Mouse (Mus musculus): ENCODE measurements around the gene Depdc5. TPM values are rescaled to one million over a fixed set of nuclear protein-coding genes. Genes with fewer than 3 reads are reported as not detected.
A peak's percentile ranks its signal among the peaks of the same experiment; 100 is the strongest.
"Not testable (repeated sequence)": the region's sequence is repeated elsewhere in the genome, so short reads cannot be mapped to it uniquely, and the experiment has no call there.

Depdc5 gene
- total RNA-seq, 2 experiments from 2014 or later = 25.8 to 37.3 TPM

DNA sequence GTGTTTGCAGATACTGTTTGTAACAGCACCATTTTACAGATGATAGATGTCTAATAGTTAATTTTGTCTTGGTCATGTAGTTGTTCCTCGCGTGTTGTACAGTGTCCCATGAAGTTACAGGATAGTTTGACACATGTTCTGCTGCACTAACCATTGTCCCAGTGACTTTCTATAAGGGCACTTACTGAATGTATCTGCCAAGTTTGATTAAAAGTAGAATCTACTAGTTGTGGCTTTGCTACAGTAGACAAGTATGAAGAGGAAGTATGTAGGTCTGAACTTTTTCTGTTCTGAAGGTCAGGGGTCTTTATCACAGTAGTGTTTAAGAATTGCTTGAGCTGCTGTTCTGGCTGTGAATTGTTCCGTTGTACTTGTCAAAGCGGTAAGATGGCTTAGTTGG lies 159.8 kb downstream of the Depdc5 start:
- ATAC-seq (replicated peaks; ENCODE audit: poor library complexity, severe bottlenecking) = no peak

DNA sequence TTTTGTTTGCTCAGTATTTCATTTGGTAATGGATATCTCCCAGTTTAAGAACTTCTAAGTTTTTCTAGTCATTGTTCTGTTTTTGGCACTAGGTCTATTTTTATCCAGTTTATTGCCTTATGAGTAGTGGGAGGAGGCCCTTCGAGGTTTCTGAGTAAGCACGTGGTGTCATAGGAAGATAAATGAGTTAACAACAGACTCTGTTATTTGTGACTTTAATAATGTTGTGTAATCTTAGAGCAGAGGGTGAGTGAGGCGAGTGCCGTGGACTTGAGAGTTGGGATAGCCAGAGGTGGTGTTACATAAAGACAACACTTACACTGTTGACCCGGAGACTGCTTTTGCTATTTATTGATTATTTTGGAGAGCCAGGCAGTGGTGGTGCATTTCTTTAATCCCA lies 161.0 kb downstream of the Depdc5 start:
- ATAC-seq (replicated peaks; ENCODE audit: poor library complexity, severe bottlenecking) = no peak

DNA sequence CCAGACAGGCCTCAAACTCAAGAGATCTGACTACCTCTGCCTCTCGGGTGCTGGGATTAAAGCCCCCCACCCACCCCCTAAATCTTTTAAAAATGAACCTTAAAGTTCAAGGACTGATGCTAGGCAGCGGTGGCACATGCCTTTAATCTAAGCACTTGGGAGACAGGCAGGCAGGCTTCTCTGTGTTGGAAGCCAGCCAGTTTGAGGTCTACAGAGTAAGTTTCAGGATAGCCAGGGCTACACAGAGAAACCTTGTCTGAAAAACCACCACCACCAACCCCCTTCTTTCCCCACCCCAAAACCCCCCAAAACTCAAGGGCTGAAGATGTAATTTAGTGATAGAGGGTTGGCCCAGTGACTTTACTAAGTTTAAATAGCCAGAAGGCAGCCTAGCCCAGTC lies 165.2 kb downstream of the Depdc5 start:
- no peak for ATAC-seq (replicated peaks; ENCODE audit: poor library complexity, severe bottlenecking)

DNA sequence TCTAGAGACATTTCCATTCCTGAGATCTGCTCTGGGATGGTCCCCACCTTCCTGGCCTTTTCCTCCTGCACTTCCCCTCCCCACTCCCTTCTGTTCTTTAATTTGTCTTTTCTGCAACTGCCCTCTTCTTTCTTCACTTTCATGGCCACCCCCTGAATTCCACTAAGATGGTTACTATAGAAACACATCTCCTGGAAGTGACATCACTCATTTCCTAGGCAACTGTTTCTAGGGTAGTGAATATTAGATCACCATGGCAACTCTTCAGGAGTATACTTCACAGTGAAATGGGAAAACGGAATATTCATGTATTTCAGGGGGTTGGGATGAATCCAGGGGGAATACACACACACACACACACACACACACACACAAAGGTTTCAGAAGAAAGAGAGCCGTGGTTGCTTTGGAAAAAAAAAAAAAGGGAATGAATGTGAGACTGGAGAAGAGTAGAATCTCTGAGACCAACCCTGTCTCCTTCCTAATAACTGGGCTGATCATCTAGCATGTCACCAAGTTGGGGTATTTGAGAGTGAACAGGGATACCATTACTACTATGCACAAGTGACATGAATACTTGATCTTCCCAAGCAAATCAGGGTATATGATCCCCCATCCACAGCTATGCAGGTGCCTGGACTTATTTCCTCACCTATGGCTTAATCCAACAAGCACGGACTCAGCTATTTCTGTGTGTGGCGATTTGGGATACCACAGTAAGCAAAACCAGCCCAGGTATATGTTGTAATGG lies 167.1 kb downstream of the Depdc5 start:
- no peak for ATAC-seq (replicated peaks; ENCODE audit: poor library complexity, severe bottlenecking)

DNA sequence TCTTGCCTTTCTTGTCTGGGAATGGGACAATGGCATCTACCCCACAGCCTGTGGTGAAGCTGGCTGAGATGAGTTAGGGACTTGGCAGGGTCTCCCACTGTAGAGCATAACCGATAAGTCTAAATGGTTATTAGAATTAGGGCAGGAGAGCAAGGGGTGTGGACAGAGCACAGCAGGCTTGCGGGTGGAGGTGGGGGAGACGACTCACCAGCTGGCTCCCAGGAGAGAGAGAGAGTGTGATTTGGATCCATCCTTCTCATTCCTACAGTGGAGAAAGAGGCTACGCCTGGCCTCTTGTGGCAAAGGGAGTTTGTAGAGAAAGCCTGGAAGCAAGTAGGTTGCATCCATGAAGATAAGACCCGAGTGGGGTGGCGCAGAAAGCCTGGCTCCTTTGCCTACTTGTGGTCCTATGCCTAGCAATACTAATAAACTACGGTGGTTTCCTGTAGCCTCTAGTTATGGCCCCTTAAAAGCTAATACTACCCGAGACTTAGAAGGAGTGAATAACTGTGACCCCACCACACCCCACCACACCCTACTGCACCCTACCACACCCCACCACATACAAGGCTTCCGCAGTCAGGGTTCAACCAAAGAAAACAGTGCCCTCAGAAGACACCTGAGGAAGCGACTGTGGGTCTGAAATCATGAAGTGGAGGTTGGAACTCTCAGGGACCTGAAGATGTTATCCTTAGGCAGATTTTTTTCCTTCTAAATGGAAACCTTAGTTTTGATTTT lies 168.7 kb downstream of the Depdc5 start:
- ATAC-seq (replicated peaks; ENCODE audit: poor library complexity, severe bottlenecking) = no peak

DNA sequence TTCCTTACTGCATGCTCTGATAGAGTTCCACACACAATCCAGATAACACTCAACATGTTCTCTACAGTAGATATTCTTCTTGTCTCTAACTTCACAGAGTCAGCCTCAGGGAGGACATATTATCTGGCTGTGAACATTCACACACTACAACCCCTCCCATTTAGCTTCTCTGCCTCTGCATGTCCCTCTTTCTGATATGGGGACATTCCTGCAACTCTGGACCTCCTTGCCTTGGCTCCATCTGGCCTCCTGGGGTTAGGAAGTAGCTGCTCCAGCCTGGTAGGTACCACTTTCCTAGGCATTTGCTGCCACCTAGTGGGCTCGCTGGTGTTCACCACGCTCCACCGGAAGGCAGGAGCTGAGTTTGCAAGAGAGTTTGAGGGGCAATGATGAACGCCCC lies 169.6 kb downstream of the Depdc5 start:
- ATAC-seq (replicated peaks; ENCODE audit: poor library complexity, severe bottlenecking) = peak; percentile 86

DNA sequence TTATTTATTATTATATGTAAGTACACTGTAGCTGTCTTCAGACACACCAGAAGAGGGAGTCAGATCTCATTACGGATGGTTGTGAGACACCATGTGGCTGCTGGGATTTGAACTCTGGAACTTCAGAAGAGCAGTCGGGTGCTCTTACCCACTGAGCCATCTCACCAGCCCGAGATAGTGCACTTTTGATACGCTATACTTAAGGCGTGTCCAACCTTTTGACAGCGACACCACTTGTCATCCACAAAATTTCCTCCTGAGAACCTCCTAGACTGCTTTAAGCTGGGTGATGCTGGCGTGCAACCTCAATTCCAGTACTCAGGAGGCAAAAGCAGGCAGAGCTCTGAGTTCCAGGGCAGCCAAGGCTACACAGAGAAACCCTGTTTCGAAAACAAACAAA lies 170.1 kb downstream of the Depdc5 start:
- not testable (repeated sequence) for ATAC-seq (replicated peaks; ENCODE audit: poor library complexity, severe bottlenecking)

DNA sequence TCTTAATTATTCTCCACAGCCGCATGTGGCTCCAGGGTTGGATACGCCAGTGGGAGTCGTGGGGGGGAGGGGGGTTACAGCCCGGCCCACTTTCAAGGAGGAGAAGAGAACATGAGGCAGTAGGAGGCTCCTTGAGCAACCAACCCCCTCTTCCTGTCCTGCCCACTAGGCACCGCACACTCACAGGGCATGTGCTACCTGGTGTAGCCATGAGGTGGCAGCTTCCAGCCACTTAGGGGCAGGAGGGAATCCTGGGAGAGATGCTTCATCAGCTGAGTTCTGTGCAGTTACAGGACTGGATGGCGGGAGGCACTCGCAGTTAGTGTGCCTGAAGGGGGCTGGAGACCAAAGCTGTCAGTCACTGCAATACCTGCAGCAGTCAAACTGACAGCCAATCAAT lies 170.6 kb downstream of the Depdc5 start:
- ATAC-seq (replicated peaks; ENCODE audit: poor library complexity, severe bottlenecking) = peak; percentile 86

DNA sequence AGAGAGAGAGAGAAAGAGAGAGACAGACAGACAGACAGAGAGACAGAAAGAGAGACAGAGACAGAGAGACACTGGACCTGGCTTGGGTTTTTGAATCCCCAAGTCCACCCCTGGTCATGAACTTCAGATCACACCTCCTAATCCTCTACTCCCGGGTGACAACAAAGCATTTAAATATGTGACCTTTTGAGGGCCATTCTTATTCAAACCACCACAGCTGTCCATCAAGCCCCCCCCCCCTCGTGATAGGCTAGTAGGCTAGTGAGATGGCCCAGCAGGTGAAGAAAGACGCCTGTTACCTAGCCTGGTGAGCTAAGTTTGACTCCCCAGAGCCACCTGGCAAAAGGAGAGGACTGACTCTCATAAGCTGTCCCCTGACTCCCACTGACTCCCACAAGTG lies 171.4 kb downstream of the Depdc5 start:
- no peak for ATAC-seq (replicated peaks; ENCODE audit: poor library complexity, severe bottlenecking)

DNA sequence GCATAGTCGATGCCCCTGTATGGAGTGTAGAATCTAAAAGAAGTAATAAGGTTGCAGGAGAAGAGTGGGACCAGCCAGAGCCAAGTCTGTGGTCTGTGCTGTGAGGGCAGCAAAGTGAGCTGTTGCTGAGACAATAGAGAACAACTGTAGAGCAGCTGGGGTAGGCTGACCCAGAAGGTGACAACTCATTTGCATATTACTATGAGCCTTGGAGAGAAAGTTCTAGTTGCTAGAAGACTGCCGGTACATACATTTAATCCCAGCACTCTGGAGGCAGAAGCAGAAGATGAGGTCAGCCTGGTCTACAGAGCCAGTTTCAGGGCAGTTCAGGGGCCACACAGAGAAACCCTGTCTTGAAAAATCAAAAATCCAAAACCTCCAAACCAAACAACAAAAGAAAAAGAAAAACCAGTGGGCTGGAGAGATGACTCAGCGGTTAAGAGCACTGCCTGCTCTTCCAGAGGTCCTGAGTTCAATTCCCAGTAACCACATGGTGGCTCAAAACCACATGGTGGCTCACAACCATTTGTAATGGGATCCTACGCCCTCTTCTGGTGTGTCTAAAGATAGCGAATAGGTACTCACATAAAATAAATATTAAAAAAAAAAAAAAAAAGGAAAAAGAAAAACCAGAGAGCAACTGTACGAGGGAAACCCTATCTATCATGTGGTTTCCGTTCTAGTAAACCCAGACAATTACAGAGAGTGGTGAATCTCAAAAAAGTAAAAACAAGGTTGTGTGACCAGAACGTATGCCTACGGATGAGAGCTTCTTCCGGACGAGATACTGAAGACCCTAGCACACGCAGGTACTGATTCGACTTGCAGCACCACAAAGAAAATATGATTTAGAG lies 175.4 kb downstream of the Depdc5 start:
- ATAC-seq (replicated peaks; ENCODE audit: poor library complexity, severe bottlenecking) = no peak

DNA sequence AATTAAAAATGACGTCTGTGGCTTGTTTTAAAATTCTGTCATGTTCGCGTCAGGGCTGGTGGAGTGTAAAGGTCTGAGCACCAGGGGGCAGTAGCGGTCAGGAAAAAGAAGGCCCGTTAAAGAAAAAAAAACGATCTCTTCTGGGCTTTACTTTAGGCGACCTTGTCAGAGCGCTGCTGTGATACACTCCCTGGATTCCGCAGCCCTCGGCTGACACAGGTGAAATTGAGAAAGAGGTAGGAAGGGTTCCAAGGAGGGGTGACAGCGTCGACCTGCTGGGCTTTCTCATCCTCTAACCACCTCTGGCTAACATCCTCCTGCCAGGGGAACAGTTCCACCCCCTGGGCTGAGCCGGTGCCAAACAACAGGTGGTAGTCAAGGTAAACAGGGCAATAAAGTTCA lies 176.0 kb downstream of the Depdc5 start:
- peak; percentile 63 for ATAC-seq (replicated peaks; ENCODE audit: poor library complexity, severe bottlenecking)

DNA sequence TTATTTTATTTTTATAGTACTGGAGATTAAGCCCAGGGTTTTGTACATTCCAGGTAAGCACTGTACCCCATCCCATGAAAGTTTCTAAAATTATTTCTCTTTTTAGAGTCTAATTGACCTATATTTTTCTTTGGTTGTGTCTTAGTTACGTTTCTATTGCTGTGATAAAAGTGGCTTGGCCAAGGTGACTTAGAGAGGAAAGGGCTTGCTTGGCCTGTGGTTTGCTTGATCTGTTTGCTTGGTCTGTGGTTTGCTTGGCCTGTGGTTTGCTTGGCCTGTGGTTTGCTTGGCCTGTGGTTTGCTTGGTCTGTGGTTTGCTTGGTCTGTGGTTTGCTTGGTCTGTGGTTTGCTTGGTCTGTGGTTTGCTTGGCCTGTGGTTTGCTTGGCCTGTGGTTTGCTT lies 177.2 kb downstream of the Depdc5 start:
- ATAC-seq (replicated peaks; ENCODE audit: poor library complexity, severe bottlenecking) = not testable (repeated sequence)

DNA sequence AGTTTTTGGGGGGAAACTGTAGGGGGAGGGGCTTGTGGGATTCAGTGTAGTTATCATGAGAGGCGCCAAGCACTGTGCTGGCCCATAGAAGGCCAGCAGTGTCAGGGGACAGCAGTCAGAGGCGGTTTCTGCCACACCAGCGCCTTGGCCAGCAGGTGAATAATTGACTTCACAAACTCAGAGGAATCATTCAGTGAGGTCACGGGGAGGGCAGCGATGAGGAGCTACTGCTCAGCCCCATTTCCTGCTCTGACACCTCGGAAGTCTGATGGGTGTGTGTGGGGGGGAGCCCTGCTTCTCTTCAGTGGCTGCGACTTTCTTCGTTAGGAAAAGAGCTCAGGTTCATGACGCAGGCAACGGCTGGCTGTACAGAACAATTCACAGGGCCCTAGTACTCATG lies 179.9 kb downstream of the Depdc5 start:
- no peak for ATAC-seq (replicated peaks; ENCODE audit: poor library complexity, severe bottlenecking)

Other genes starting within 250 kb of the Depdc5 start
- gene Pisd, start 78.1 kb upstream of the Depdc5 start, total RNA-seq (2014; fragmentation: Nextera tagmentation) = 51.5 and 77.4 TPM in 2 replicates
- gene Pisd, start 78.1 kb upstream of the Depdc5 start, total RNA-seq (2017) = 40.2 and 44.8 TPM in 2 replicates
- not detected in 2 replicates for gene Gm20671, start 36.6 kb upstream of the Depdc5 start, total RNA-seq (2014; fragmentation: Nextera tagmentation)
- 6.3 TPM in 1 of 2 replicates, not detected in the other for gene Gm20671, start 36.6 kb upstream of the Depdc5 start, total RNA-seq (2017)
- gene Prr14l, start 9.4 kb upstream of the Depdc5 start, total RNA-seq (2014; fragmentation: Nextera tagmentation) = 33.0 TPM in 2 replicates
- gene Prr14l, start 9.4 kb upstream of the Depdc5 start, total RNA-seq (2017) = 31.1 and 31.6 TPM in 2 replicates
- gene Ywhah, start 155.1 kb downstream of the Depdc5 start, total RNA-seq (2014; fragmentation: Nextera tagmentation) = 285 and 301 TPM in 2 replicates
- 123 and 125 TPM in 2 replicates for gene Ywhah, start 155.1 kb downstream of the Depdc5 start, total RNA-seq (2017)
- not detected in 2 replicates for gene Slc5a1, start 240.5 kb downstream of the Depdc5 start, total RNA-seq (2014; fragmentation: Nextera tagmentation)
- gene Slc5a1, start 240.5 kb downstream of the Depdc5 start, total RNA-seq (2017) = not detected in 2 replicates

Measured in granulocyte monocyte progenitor cell, adult 5-6 weeks (primary cell).